Mouse (Mus musculus) embryonic facial prominence, embryonic 14.5 days (tissue): Measurements from ENCODE around the gene Usp32. TPM values are rescaled to one million over a fixed set of nuclear protein-coding genes. Genes with fewer than 3 reads are reported as not detected.

Experiments
- ATAC-seq: fragments of 200-750 bp; cut with Nextera tagmentation; 2 replicates; pipeline ENCODE4 v1.8.0; 2017; ENCODE audit warnings: low read depth, moderate number of reproducible peaks, moderate TSS enrichment
- DNase-seq: peaks from one replicate; pipeline ENCODE4 v3.0.0-alpha.2; 2015; ENCODE audit warnings: low spot score
- H3K27ac ChIP-seq: fragments of 300-500 bp; sonication (generic); replicated peaks from 2 replicates; pipeline ENCODE4 v1.5.1; 2014; ENCODE audit warnings: low read depth, mild to moderate bottlenecking, low read length, moderate library complexity
- H3K27me3 ChIP-seq: fragments of 300-500 bp; sonication (generic); replicated peaks from 2 replicates; pipeline ENCODE4 v1.6.1; 2014; ENCODE audit warnings: low read length; ENCODE audit not compliant: control insufficient read depth, insufficient read depth
- H3K36me3 ChIP-seq: fragments of 300-500 bp; sonication (generic); 2 replicates; pipeline ENCODE4 v1.6.1; 2014; ENCODE audit warnings: low read length, mixed read lengths; ENCODE audit not compliant: control insufficient read depth, insufficient read depth
- H3K4me1 ChIP-seq: fragments of 300-500 bp; sonication (generic); 2 replicates; pipeline ENCODE4 v1.6.1; 2014; ENCODE audit warnings: antibody characterized with exemption, low read length; ENCODE audit not compliant: control insufficient read depth, insufficient read depth
- H3K4me2 ChIP-seq: fragments of 300-500 bp; sonication (generic); 2 replicates; pipeline ENCODE4 v1.6.1; 2014; ENCODE audit warnings: low read depth, mild to moderate bottlenecking, low read length, moderate library complexity, mixed read lengths
- H3K4me3 ChIP-seq: fragments of 300-500 bp; sonication (generic); 2 replicates; pipeline ENCODE4 v1.5.1; 2014; ENCODE audit warnings: low read depth, mild to moderate bottlenecking, low read length
- H3K9ac ChIP-seq: fragments of 300-500 bp; sonication (generic); 2 replicates; pipeline ENCODE4 v1.6.1; 2014; ENCODE audit warnings: low read depth, mild to moderate bottlenecking, low read length, moderate library complexity, mixed read lengths
- H3K9me3 ChIP-seq: fragments of 300-500 bp; sonication (generic); 2 replicates; pipeline ENCODE4 v1.6.1; 2016; ENCODE audit warnings: low read length; ENCODE audit not compliant: control insufficient read depth
- WGBS: fragments of 180-500 bp; shearing (Covaris S2); extraction: QIAGEN DNeasy Blood & Tissue Kit; methylation state at CpG from one replicate; pipeline ENCODE4 v1.1.7; 2014; 5-methylcytosine and 5-hydroxymethylcytosine counted together
- polyA plus RNA-seq: library from polyadenylated mRNA; unstranded; fragments of >200 nt; fragmentation: Nextera tagmentation; extraction: Ambion mirVana; gene quantifications from 2 replicates; pipeline ENCODE4 v1.2.1, GENCODE M21; 2014

Usp32 gene
- 4.9 and 6.8 TPM in 2 replicates for polyA plus RNA-seq

GRCm38 (mm10) chr11:85139581-85140540 is at the start of gene Usp32:
Usp32 (minus strand) TSS chr11:85140161.
- Histone ChIP-seq H3K4me2 (peak within 1 kb of the TSS; percentile 76), H3K4me1 (peaks cover 10% of the 10 kb centered on the region), H3K9ac (peak within 1 kb of the TSS; percentile 83), H3K4me3 (peak within 1 kb of the TSS; percentile 89), H3K27ac (peak within 1 kb of the TSS; percentile 84), H3K27me3 (no peaks in the 10 kb centered on the region), H3K36me3 (no peaks in the 10 kb centered on the region), H3K9me3 (no peaks in the 10 kb centered on the region)
- WGBS, result 1% methylated on average over 61 of the region's 94 CpGs
- DNase-seq, result peak; percentile 98
- peak; percentile 98 for ATAC-seq

DNA sequence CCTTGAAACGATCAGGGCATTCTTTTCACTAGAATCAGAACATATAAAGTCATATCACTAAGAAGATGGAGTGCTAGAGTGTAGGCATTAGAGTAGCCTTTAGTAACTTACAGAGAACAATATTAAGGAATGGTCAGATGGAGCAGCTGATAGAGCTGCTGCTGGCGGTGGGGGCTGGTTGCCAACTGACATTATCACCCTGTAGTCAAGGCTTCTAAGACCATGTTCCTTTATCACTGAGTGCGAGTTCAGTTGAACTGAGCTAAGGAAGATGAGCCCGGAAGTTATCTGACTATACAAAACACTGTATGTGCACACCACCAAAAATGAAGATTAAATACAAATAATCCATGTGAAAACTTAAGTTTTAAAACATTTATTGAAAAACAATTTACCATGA is 49.1 kb upstream of the Usp32 start:
- Histone ChIP-seq H3K27me3 (no peaks in the 10 kb centered on the region), H3K9ac (no peak overlapping the region), H3K36me3 (peaks cover 57% of the 10 kb centered on the region), H3K4me1 (no peaks in the 10 kb centered on the region), H3K9me3 (no peaks in the 10 kb centered on the region), H3K27ac (no peak overlapping the region), H3K4me2 (no peak overlapping the region), H3K4me3 (no peak overlapping the region)
- no peak for ATAC-seq
- WGBS, result 93% methylated on average over 4 of the region's 4 CpGs
- DNase-seq, result no peak

DNA sequence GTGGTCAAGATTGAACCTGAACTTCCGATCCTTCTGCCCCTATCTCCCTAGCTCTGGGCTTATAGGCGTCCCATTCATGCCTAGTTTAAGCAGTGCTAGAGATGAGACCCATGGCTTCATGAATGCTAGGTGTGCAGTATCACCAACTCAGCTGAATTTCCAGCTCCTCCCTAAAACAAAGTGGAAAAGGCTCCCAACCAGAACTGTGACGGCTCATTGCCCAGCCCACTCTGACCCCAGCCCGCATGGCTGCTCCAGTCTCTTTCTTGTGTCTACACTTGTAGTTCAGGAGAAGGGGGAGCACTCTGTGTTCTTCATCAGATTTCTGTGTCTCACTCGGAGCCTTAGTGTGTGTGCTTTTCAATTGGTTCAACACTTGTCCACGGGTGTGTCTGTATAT is 44.9 kb upstream of the Usp32 start:
- Histone ChIP-seq H3K36me3 (peaks cover 17% of the 10 kb centered on the region), H3K4me1 (no peaks in the 10 kb centered on the region), H3K4me3 (no peak overlapping the region), H3K9ac (no peak overlapping the region), H3K27ac (no peak overlapping the region), H3K9me3 (no peaks in the 10 kb centered on the region), H3K27me3 (no peaks in the 10 kb centered on the region), H3K4me2 (no peak overlapping the region)
- 90% methylated on average over 6 of the region's 6 CpGs for WGBS
- DNase-seq (no peak), ATAC-seq (no peak)

DNA sequence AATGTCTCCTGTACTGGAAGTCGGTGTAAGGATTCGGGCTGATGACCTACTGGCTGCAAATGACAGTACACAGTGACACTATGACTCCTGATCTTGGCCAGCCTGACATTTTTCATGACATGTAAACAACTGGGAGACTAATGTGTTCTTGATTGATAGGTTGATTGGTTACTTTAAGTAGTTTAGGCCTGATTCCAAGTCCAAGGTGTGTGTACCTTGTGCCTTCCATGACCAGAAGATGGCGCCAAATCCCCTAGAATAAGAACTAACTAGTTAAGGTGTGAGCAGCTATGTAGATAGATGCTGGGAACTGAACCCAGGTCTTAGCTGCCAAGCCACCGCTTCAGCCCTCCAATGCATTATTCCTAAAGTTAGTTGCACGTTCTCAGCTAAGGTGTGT is 44.1 kb upstream of the Usp32 start:
- WGBS, result 67% methylated on average over 5 of the region's 5 CpGs

DNA sequence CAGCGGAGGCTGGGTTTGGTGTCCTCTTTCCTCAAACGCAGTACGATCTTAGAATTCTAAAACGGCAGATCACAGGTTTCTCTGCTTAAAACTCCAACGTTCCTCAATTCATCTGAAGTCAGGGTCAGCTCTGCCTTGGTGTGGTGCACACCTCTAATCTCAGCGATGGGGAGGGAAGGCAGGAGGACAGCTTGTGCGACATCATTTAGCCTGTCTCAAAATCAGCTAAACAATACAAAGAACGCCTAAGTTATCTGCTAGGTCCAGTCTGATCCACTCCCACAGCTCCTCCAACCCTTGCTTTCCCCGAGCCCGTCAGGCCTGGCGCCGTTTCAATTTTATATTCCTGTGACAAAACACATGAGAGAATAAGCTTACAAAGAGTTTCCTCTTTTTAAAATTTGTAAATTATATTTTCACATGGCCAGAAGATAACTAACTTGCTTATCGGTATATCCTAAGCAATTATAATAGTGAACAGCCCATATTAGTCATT is 43.4 kb upstream of the Usp32 start:
- Histone ChIP-seq H3K4me1 (no peaks in the 10 kb centered on the region), H3K9me3 (no peaks in the 10 kb centered on the region), H3K27ac (peak overlapping the region; percentile 46; the same call in 1 of the 2 replicates), H3K36me3 (peaks cover 2% of the 10 kb centered on the region), H3K27me3 (no peaks in the 10 kb centered on the region), H3K4me3 (peak overlapping the region; percentile 39), H3K9ac (peak overlapping the region; percentile 51), H3K4me2 (peak overlapping the region; percentile 63)
- ATAC-seq (peak; percentile 7; the same call in 1 of the 2 replicates), DNase-seq (peak; percentile 5)
- WGBS, result 19% methylated on average over 13 of the region's 13 CpGs

More for the DNA sequence above, 44.1 kb upstream of the Usp32 start:
- no peaks in the 10 kb centered on the region for H3K4me1 ChIP-seq
- no peaks in the 10 kb centered on the region for H3K9me3 ChIP-seq
- H3K27me3 ChIP-seq, result no peaks in the 10 kb centered on the region
- H3K27ac ChIP-seq, result no peak overlapping the region
- DNase-seq (peak; percentile 47), ATAC-seq (no peak)
- no peak overlapping the region for H3K4me3 ChIP-seq
- H3K9ac ChIP-seq, result no peak overlapping the region
- H3K36me3 ChIP-seq, result peaks cover 9% of the 10 kb centered on the region
- no peak overlapping the region for H3K4me2 ChIP-seq

DNA sequence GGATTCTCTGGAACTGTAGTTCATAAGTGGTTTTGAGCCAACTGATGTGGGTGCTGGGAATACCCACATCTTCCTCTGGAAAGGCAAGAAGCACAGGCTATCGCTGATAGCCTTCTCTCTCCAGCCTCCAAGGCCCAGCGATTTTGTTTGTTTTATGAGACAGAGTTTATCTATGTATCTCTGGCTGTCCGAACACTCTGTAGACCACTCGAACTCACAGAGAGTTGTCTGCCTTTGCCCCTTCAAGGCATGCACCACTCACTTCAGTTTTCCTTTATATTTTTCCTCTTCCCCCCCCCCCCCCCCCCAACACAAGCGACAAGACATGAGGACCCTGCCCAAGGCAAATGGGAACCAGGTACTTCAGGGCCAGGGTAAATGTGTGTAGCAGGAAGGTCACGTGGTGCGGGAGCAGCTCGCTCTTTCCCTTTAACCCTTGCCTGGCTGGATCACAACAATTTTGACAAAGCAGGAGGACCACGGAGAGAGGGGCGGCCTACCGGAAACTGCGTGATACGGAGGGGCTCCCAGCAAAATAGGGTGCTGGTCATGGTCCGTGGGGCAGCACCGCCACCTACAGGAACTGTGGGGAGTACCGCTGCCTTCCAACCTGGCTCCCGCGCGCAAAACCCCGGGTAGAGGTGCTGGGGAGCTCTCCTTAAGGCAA is 42.8 kb upstream of the Usp32 start:
- peak overlapping the region; percentile 51 for H3K9ac ChIP-seq
- no peaks in the 10 kb centered on the region for H3K36me3 ChIP-seq
- H3K9me3 ChIP-seq, result no peaks in the 10 kb centered on the region
- DNase-seq (peak; percentile 93), ATAC-seq (peak; percentile 96)
- H3K4me1 ChIP-seq, result no peaks in the 10 kb centered on the region
- peak overlapping the region; percentile 39 for H3K4me3 ChIP-seq
- 6% methylated on average over 20 of the region's 20 CpGs for WGBS
- H3K27ac ChIP-seq, result peak overlapping the region; percentile 46; the same call in 1 of the 2 replicates
- no peaks in the 10 kb centered on the region for H3K27me3 ChIP-seq
- H3K4me2 ChIP-seq, result peak overlapping the region; percentile 63

DNA sequence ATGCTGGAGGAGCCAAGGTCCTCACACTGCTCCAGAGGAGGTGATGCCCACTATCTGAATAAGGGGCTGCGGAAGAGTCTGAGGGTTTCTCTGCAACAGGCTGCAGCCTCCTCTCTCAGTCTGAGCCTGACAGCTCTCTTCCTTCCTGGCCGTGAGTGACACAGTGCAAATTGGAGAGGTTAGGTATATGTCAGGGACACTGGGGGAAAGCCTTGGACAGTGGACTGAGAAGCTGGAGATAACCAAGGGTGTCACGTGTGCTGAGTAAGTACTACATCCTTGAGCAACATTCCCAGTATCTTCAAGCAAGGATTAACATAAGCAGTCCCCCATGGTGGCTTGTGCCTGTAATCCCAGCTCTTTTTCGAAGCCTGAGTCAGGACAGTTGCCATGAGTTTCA is 38.5 kb upstream of the Usp32 start:
- WGBS, result 87% methylated on average over 4 of the region's 4 CpGs
- H3K4me3 ChIP-seq, result no peak overlapping the region
- ATAC-seq, result no peak
- no peak overlapping the region for H3K4me2 ChIP-seq
- H3K4me1 ChIP-seq, result no peaks in the 10 kb centered on the region
- H3K9me3 ChIP-seq, result no peaks in the 10 kb centered on the region
- H3K36me3 ChIP-seq, result no peaks in the 10 kb centered on the region
- H3K27me3 ChIP-seq, result no peaks in the 10 kb centered on the region
- DNase-seq, result no peak
- no peak overlapping the region for H3K27ac ChIP-seq
- no peak overlapping the region for H3K9ac ChIP-seq

DNA sequence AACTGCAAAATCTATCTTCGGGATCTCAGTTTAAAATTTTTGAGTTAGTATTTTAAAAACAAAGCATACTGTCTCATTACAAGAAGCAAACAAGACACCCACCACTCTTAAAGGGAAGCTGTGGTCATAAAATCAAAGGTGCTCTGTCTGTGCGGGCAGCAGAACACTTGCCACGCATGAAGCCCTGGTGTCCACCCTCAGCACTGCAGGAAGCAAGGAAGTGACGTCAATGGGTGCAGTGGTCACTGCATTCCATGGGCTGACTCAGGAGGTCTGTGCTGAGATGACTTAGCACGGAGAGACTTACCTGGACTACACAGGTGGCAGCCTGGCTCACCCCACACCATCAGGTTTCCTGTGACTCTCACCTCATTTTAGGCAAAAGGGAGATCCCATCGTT is 37.8 kb upstream of the Usp32 start:
- no peaks in the 10 kb centered on the region for H3K27me3 ChIP-seq
- H3K9me3 ChIP-seq, result no peaks in the 10 kb centered on the region
- H3K4me3 ChIP-seq, result no peak overlapping the region
- H3K4me2 ChIP-seq, result no peak overlapping the region
- H3K9ac ChIP-seq, result no peak overlapping the region
- no peak for ATAC-seq
- DNase-seq, result no peak
- no peaks in the 10 kb centered on the region for H3K4me1 ChIP-seq
- WGBS, result 78% methylated on average over 6 of the region's 6 CpGs
- no peaks in the 10 kb centered on the region for H3K36me3 ChIP-seq
- no peak overlapping the region for H3K27ac ChIP-seq
